Mouse (Mus musculus): ENCODE data around the gene Ephb1. TPM values are rescaled to one million over a fixed set of nuclear protein-coding genes. Genes with fewer than 3 reads are reported as not detected.

Ephb1 gene
- total RNA-seq (2023) = not detected in 4 replicates

GRCm38 (mm10) chr9:102354561-102354973 lies at the start of gene Ephb1:
TSS of gene Ephb1 (minus strand) at chr9:102354693.

Other genes starting within 250 kb of the Ephb1 start
- gene Ky, start 151.1 kb upstream of the Ephb1 start, total RNA-seq (2023) = 0.57 to 0.73 TPM (median 0.68 TPM) in 4 replicates